Mouse (Mus musculus) 3T3-L1 (cell line): ENCODE results near the gene Gm49711.
A peak's percentile ranks its signal among the peaks of the same experiment; 100 is the strongest.

Experiments used
- DNase-seq: peaks from one replicate; pipeline ENCODE4 v3.0.0-alpha.2; 2015; ENCODE audit warnings: low read depth, low spot score

The Gm49711 gene

GRCm38 (mm10) chr16:92057852-92058643 is at the start of gene Gm49711, which contains the start of the genes Mrps6 and Slc5a3:
Gm49711 (plus strand) TSS chr16:92058316.
Mrps6 (plus strand) TSS chr16:92058270.
Slc5a3 (plus strand) TSS chr16:92058322.
- peak; percentile 84 for DNase-seq

- DNase-seq, result peak; percentile 53
Measured at GRCm38 (mm10) chr16:92009586-92009985, 48.5 kb upstream of the Gm49711 start.

- peak; percentile 86 for DNase-seq
Measured at GRCm38 (mm10) chr16:92016792-92017191, 41.3 kb upstream of the Gm49711 start.

- DNase-seq, result no peak
Measured at GRCm38 (mm10) chr16:92019141-92020118, 38.7 kb upstream of the Gm49711 start.

- peak; percentile 87 for DNase-seq
Measured at GRCm38 (mm10) chr16:92021656-92022400, 36.3 kb upstream of the Gm49711 start.

- DNase-seq, result no peak
Measured at GRCm38 (mm10) chr16:92022494-92023283, 35.4 kb upstream of the Gm49711 start.

GRCm38 (mm10) chr16:92033286-92033685 is 24.8 kb upstream of the Gm49711 start:
- DNase-seq, result no peak

- DNase-seq, result no peak
Measured at GRCm38 (mm10) chr16:92034676-92035075, 23.4 kb upstream of the Gm49711 start.

- DNase-seq, result no peak
Measured at GRCm38 (mm10) chr16:92036701-92037100, 21.4 kb upstream of the Gm49711 start.

GRCm38 (mm10) chr16:92037891-92038607 is 20.1 kb upstream of the Gm49711 start:
- DNase-seq, result no peak

GRCm38 (mm10) chr16:92039421-92039820 is 18.7 kb upstream of the Gm49711 start:
- peak; percentile 75 for DNase-seq

- DNase-seq, result no peak
Measured at GRCm38 (mm10) chr16:92039966-92040365, 18.1 kb upstream of the Gm49711 start.

GRCm38 (mm10) chr16:92051777-92052310 is 6.3 kb upstream of the Gm49711 start:
- no peak for DNase-seq

- no peak for DNase-seq
Measured at GRCm38 (mm10) chr16:92052569-92052968, 5.5 kb upstream of the Gm49711 start.

- no peak for DNase-seq
Measured at GRCm38 (mm10) chr16:92056711-92057110, 1.4 kb upstream of the Gm49711 start.

GRCm38 (mm10) chr16:92057456-92057851 is 662 bp upstream of the Gm49711 start:
- DNase-seq, result no peak

- DNase-seq, result peak; percentile 50
Measured at GRCm38 (mm10) chr16:92058644-92059620, 816 bp downstream of the Gm49711 start.

- DNase-seq, result no peak
Measured at GRCm38 (mm10) chr16:92060213-92060612, 2.1 kb downstream of the Gm49711 start.
